Mouse (Mus musculus): ENCODE results near the gene Arl15. TPM values are rescaled to one million over a fixed set of nuclear protein-coding genes. Genes with fewer than 3 reads are reported as not detected.

Gene Arl15
- total and polyA plus RNA-seq, 3 experiments: 4.8 to 40.7 (median 27.2) TPM

- DNase-seq: peak; percentile 58
These were observed 77.5 kb downstream of the Arl15 start for GRCm38 (mm10) chr13:113871853-113872252.

DNA sequence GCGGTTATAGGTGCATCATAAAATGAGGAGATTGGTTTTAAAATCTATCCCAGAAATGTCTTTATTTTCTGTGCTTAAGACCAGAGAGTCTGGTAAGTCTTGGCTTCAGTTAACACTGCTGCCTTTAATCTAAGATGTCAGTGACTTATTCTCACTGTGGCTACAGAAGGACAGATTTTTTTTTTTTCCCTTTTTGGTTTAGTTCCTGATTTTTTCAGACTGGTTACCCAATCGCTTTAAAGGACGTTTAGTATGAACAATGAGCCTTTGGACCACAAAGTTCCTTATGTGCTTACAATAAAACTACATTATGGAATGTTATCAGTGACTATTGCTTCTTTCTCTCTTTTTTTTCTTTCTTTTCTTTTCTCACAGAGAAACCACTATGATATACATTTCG is 81.4 kb downstream of the Arl15 start:
- DNase-seq: no peak

DNA sequence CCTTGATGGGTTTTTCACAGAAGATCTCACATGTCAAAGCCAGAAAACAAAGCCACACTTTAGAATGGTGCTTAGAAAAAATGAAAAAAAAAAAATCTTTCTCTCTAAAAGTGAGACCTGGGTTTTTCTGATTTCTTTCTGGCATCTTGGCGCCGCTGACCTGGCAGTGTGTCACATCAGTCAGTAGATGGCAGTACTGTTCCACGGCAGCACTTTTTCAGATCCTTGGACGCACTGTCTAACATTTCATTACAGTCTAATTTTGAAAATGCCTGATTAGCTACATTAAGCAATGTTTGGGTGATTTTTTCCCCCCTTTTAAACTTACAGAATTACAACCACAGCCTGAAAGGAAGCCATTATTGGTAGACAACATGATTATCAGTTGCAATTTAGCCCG is 83.1 kb downstream of the Arl15 start:
- peak; percentile 56 for DNase-seq

DNA sequence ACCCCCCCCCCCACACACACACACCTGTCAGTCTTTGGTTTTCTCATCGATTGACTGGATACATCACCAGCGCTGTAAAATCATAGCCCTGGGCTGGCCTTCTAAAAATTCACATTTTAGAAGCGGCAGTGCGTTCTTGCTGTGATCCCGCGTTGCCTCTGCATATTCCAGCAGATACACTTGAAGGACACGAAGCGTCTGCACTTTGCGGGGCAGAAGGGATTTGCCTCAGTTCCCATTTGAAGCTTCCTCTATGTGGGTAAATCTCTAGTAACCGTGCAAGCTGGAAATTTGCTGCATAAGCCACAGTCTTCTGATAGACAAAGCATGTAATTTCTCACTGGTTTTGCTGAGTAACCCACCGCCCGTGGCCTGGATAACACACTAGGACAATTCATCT is 84.3 kb downstream of the Arl15 start:
- no peak for DNase-seq

GRCm38 (mm10) chr13:113879651-113880327 is 85.5 kb downstream of the Arl15 start:
- no peak for DNase-seq

DNA sequence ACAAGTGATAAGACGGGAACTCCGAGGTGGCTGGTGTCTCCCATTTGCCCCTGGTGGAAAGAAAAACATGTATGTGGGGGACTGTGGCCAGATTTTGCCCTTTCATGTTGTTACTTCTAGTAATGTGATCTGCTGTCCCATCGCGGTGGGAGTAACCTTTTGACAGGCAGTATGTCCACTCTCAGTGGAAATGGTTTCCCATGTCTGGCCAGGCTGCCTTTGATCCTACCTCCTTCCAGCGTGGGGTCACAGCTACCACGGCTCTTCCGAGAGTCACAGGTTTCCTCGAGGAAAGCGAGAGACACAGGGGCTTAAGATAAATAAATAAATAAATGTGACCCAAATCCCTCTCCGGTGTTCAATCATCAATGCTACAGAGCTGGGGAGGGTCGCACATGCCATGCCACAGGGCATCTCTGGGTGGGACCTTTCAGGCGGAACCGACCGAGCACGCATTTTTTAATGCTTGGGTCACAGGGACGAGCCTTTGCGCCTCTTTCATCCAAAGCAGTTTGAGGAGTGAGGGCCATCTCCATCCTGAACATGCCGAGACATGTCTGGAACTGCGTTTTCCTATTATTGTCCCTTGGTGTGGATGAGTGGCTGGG is 86.4 kb downstream of the Arl15 start:
- DNase-seq: no peak

- DNase-seq: no peak
These were observed 88.7 kb downstream of the Arl15 start for GRCm38 (mm10) chr13:113882959-113883358.

DNA sequence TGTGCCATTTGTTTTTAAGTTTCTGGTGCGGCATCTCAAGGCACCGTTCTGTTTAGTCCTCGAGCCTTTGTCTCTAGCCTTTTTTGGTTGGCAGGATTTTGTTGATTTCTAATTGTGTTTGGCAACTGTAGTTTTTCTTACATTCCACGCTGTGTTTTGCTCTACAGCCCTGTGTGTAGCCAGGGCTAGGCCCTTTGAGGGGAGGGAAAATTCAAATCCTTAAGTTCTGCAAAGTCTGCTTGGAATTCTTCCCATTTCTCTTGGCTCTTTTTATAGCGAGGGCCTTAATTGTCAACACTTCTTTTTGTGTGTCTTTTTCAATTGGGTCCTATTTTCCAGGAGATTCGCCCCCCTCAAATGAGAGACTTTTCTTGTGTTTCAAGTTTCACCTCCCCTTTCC is 92.8 kb downstream of the Arl15 start:
- no peak for DNase-seq

DNA sequence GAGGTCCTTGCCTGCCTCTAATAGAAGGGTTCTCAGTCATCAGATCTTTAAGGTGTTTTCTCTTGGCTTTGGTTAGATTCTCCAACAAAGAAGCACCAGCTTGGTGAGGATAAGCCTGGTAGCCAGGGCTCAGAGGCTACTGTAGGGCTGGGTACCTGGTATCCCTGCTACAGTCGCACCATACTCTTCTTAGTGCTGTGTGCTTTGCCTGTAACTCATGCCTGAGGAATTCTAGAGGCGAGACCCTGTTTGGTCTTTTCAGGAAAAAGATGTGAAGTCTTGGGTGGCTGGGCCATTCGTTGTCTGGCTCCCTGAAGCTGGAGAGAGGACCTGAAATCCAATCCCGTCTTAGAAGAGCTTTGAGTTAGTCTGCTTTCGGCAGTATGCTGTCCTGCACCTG is 93.8 kb downstream of the Arl15 start:
- DNase-seq: no peak

DNA sequence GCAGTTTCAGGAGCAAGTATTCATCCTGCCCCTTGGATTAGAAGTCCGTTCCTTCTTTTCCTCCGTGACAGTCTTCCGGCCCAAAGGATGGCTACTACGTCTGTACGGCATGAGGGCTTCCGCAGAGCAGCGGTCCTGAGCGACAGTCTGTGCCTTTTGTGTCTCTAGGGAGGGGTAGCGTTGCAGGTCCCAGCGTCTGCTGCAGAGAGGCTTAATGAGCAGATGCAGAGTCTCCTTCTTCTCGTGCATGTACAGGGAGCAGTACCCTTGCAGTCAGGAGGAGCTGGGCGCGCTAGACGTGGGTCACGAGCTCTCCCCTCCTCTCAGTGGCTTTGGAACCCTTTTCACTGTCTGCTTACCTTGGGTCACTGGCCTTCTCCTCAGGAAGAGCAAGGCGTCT is 94.4 kb downstream of the Arl15 start:
- DNase-seq: no peak

GRCm38 (mm10) chr13:113889140-113890055 is 95.1 kb downstream of the Arl15 start:
- no peak for DNase-seq

GRCm38 (mm10) chr13:113896684-113897083 is 102.4 kb downstream of the Arl15 start:
- DNase-seq: no peak

GRCm38 (mm10) chr13:113897498-113897897 is 103.2 kb downstream of the Arl15 start:
- no peak for DNase-seq

GRCm38 (mm10) chr13:113897951-113898350 is 103.6 kb downstream of the Arl15 start:
- no peak for DNase-seq

DNA sequence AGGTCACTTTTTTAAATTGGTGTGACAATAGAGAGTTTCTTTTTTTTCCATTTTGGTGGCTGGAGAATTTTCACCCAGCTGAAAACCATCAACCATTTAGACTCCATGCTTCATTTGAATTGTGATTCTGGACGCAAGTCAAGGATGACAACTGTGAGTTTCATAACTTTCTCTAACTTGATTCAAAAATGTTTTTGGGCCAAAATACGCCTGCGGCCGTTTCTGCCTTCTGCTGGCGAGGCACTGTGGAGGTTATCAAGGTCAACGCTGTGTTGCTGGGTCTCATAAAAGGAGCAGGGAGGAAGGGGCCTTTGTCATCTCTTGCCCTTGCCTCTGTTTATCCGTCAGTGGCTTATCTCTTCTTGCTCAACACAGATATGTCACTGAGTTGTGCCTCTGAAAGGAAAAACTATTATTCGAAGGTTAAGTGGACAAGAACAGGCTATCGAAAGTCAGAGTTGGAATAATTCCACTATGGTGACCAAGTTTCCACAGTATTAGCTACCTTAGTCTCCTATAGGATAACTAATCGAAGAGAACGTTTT is 106.8 kb downstream of the Arl15 start:
- DNase-seq: peak; percentile 85

- no peak for DNase-seq
These were observed 109.0 kb downstream of the Arl15 start for GRCm38 (mm10) chr13:113903255-113903654.

GRCm38 (mm10) chr13:113911986-113912519 is 117.7 kb downstream of the Arl15 start:
- no peak for DNase-seq

- DNase-seq: no peak
These were observed 120.3 kb downstream of the Arl15 start for GRCm38 (mm10) chr13:113914551-113914971.

- DNase-seq: no peak
These were observed 121.4 kb downstream of the Arl15 start for GRCm38 (mm10) chr13:113915700-113916099.

DNA sequence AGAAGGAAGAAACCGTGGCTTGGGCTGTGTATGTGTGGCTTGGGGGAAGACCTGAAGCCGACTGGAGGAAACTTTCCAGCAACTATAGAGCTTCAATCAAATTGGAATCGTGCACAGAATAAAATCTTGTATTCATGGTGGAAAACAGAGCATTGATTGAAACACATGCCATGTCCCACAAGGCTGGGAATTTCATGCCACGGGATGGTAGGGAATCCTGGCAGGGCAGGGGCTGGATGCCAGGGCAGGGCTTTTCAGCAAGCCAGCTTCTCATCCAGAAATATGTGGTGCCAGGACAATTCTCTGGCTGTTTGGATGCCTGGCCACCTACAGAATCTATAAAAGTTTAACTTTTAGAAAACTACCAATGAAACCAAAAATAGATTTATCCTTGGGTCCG is 122.5 kb downstream of the Arl15 start:
- no peak for DNase-seq

DNA sequence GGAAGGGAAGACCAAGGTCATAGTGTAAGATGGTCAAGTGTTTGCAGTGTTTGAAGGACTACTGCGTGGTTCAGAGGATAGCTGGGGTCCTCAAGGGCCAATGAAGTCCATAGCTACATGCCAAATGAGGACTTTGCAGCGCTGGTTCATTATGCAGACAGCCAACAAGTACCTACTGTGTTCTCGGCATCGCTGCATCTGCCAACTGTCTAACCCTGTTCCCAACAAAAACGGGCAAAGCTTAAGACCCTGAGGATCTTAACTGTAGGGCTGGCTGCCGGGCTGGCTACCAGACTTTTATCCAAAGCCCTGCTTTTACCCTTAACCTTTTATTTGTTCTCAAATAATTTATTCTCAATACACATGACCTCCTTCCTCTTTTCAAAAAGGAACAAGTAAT is 123.1 kb downstream of the Arl15 start:
- DNase-seq: no peak

GRCm38 (mm10) chr13:113917868-113918411 is 123.6 kb downstream of the Arl15 start:
- DNase-seq: no peak

All from adrenal gland, adult 2 months (tissue).